Mouse (Mus musculus): ENCODE results near the gene Pde4d. TPM values are rescaled to one million over a fixed set of nuclear protein-coding genes. Genes with fewer than 3 reads are reported as not detected.

Pde4d gene
- total and polyA plus RNA-seq, 3 experiments = 18.5 to 18.8 TPM; not detected in 1

- no peak overlapping the region for H3K9ac ChIP-seq (ENCODE audit: control insufficient read depth, low read depth, low read length, poor library complexity, severe bottlenecking)
- no peak overlapping the region for H3K4me3 ChIP-seq (ENCODE audit: control insufficient read depth in 1 of 2, insufficient read depth in 1 of 2, low read depth in 2 of 2, low read length in 2 of 2)
- no peaks in the 10 kb centered on the region for H3K79me2 ChIP-seq (ENCODE audit: control insufficient read depth, insufficient read depth, low read length, poor library complexity)
- DNase-seq (ENCODE audit: low read depth, low spot score) = no peak
- H3K9me3 ChIP-seq (replicated peaks; ENCODE audit: insufficient read depth, low read length) = no peaks in the 10 kb centered on the region
- H3K36me3 ChIP-seq (ENCODE audit: control insufficient read depth in 1 of 2, insufficient read depth in 2 of 2, low read length in 2 of 2) = no peaks in the 10 kb centered on the region
- H3K4me1 ChIP-seq (ENCODE audit: control insufficient read depth in 1 of 2, insufficient read depth in 2 of 2, low read length in 2 of 2) = no peaks in the 10 kb centered on the region
- no peak overlapping the region for H3K27ac ChIP-seq (ENCODE audit: control insufficient read depth, low read depth, low read length)
- TF ChIP-seq UBTF (IDR thresholded peaks at IDR 0.05; ENCODE audit: borderline replicate concordance, insufficient read depth, low read depth, low read length) (no peak), JUND (IDR thresholded peaks at IDR 0.05; ENCODE audit: low read depth, low read length) (no peak), KAT2A (conservative IDR thresholded peaks at IDR 0.05; ENCODE audit: low read depth, low read length) (no peak), MYC (IDR thresholded peaks at IDR 0.05; ENCODE audit: low read depth, low read length) (no peak), TCF12 (IDR thresholded peaks at IDR 0.05; ENCODE audit: low read depth, low read length) (no peak), MAZ (IDR thresholded peaks at IDR 0.05; ENCODE audit: low read depth, low read length) (no peak)
- H3K27me3 ChIP-seq (ENCODE audit: control insufficient read depth in 1 of 2, insufficient read depth in 2 of 2, low read length in 2 of 2) = peaks cover 0 to 3% of the 10 kb centered on the region in 2 experiments; a peak in 3 of 4 replicates
These were observed 812.0 kb downstream of the Pde4d start for GRCm38 (mm10) chr13:109261642-109262220.

GRCm38 (mm10) chr13:109262501-109262900 lies 812.8 kb downstream of the Pde4d start:
- TF ChIP-seq MYB (IDR thresholded peaks at IDR 0.05; ENCODE audit: low read depth, low read length) (no peak), ZC3H11A (IDR thresholded peaks at IDR 0.05; ENCODE audit: low read depth, low read length) (no peak), TAL1 (IDR thresholded peaks at IDR 0.05; ENCODE audit: low read length) (no peak), MAX (IDR thresholded peaks at IDR 0.05; ENCODE audit: low read length) (no peak)
- Histone ChIP-seq H3K36me3 (ENCODE audit: control insufficient read depth in 1 of 2, insufficient read depth in 2 of 2, low read length in 2 of 2) (no peaks in the 10 kb centered on the region), H3K27ac (ENCODE audit: control insufficient read depth, low read depth, low read length) (no peak overlapping the region), H3K27me3 (ENCODE audit: control insufficient read depth in 1 of 2, insufficient read depth in 2 of 2, low read length in 2 of 2) (peaks cover 0 to 3% of the 10 kb centered on the region in 2 experiments; a peak in 3 of 4 replicates), H3K9me3 (replicated peaks; ENCODE audit: insufficient read depth, low read length) (no peaks in the 10 kb centered on the region), H3K4me1 (ENCODE audit: control insufficient read depth in 1 of 2, insufficient read depth in 2 of 2, low read length in 2 of 2) (no peaks in the 10 kb centered on the region), H3K9ac (ENCODE audit: control insufficient read depth, low read depth, low read length, poor library complexity, severe bottlenecking) (no peak overlapping the region), H3K79me2 (ENCODE audit: control insufficient read depth, insufficient read depth, low read length, poor library complexity) (no peaks in the 10 kb centered on the region), H3K4me3 (ENCODE audit: control insufficient read depth in 1 of 2, insufficient read depth in 1 of 2, low read depth in 2 of 2, low read length in 2 of 2) (no peak overlapping the region)
- DNase-seq (ENCODE audit: low read depth, low spot score) = no peak

GRCm38 (mm10) chr13:109263833-109264232 lies 814.1 kb downstream of the Pde4d start:
- Histone ChIP-seq H3K27me3 (ENCODE audit: control insufficient read depth in 1 of 2, insufficient read depth in 2 of 2, low read length in 2 of 2) (peaks cover 0 to 3% of the 10 kb centered on the region in 2 experiments; a peak in 3 of 4 replicates), H3K4me3 (ENCODE audit: control insufficient read depth in 1 of 2, insufficient read depth in 1 of 2, low read depth in 2 of 2, low read length in 2 of 2) (no peak overlapping the region), H3K4me1 (ENCODE audit: control insufficient read depth in 1 of 2, insufficient read depth in 2 of 2, low read length in 2 of 2) (no peaks in the 10 kb centered on the region), H3K27ac (ENCODE audit: control insufficient read depth, low read depth, low read length) (no peak overlapping the region), H3K9ac (ENCODE audit: control insufficient read depth, low read depth, low read length, poor library complexity, severe bottlenecking) (no peak overlapping the region), H3K79me2 (ENCODE audit: control insufficient read depth, insufficient read depth, low read length, poor library complexity) (no peaks in the 10 kb centered on the region), H3K36me3 (ENCODE audit: control insufficient read depth in 1 of 2, insufficient read depth in 2 of 2, low read length in 2 of 2) (no peaks in the 10 kb centered on the region), H3K9me3 (replicated peaks; ENCODE audit: insufficient read depth, low read length) (no peaks in the 10 kb centered on the region)
- DNase-seq (ENCODE audit: low read depth, low spot score) = no peak
- no peak for TF ChIP-seq SMC3 (IDR thresholded peaks at IDR 0.05; ENCODE audit: low read depth, low read length)
- no peak for TF ChIP-seq UBTF (IDR thresholded peaks at IDR 0.05; ENCODE audit: borderline replicate concordance, insufficient read depth, low read depth, low read length)
- TF ChIP-seq MAZ (IDR thresholded peaks at IDR 0.05; ENCODE audit: low read depth, low read length) = no peak
- TF ChIP-seq MAFK (IDR thresholded peaks at IDR 0.05; ENCODE audit: borderline replicate concordance, low read depth, low read length) = no peak
- TF ChIP-seq HCFC1 (IDR thresholded peaks at IDR 0.05; ENCODE audit: low read depth, low read length) = no peak
- no peak for TF ChIP-seq MYC (IDR thresholded peaks at IDR 0.05; ENCODE audit: low read depth, low read length)
- no peak for TF ChIP-seq ETS1 (IDR thresholded peaks at IDR 0.05; ENCODE audit: low read depth, low read length)
- TF ChIP-seq USF1 (IDR thresholded peaks at IDR 0.05; ENCODE audit: low read depth, low read length) = no peak
- TF ChIP-seq CHD2 (IDR thresholded peaks at IDR 0.05; ENCODE audit: low read length) = no peak
- TF ChIP-seq USF2 (IDR thresholded peaks at IDR 0.05; ENCODE audit: borderline replicate concordance in 1 of 2, insufficient read depth in 1 of 2, low read depth in 1 of 2, low read length in 2 of 2) = no peak
- no peak for TF ChIP-seq GATA1 (IDR thresholded peaks at IDR 0.05; ENCODE audit: low read depth, low read length)
- TF ChIP-seq RAD21 (IDR thresholded peaks at IDR 0.05; ENCODE audit: low read depth, low read length) = no peak
- TF ChIP-seq MXI1 (IDR thresholded peaks at IDR 0.05; ENCODE audit: low read depth, low read length) = no peak
- TF ChIP-seq ZNF384 (IDR thresholded peaks at IDR 0.05; ENCODE audit: low read depth, low read length) = no peak
- no peak for TF ChIP-seq KAT2A (conservative IDR thresholded peaks at IDR 0.05; ENCODE audit: low read depth, low read length)

Measured in MEL (cell line).